Mouse (Mus musculus): ENCODE measurements at regions not wholly inside any gene's neighbourhood (a gene's known extent, or its start where the extent isn't known, plus 50 kb on each side); places are given as distances from the start of the nearest gene placed in this dataset.

- no peak overlapping the region for H3K27ac ChIP-seq
- no peak overlapping the region for H3K4me2 ChIP-seq
- H3K9ac ChIP-seq = no peak overlapping the region
- H3K4me3 ChIP-seq = no peak overlapping the region
- H3K36me3 ChIP-seq (ENCODE audit: poor library complexity, severe bottlenecking) = no peaks in the 10 kb centered on the region
- H3K4me1 ChIP-seq = peaks cover 26% of the 10 kb centered on the region
- 65% methylated on average over 6 of the region's 6 CpGs for WGBS
- no peaks in the 10 kb centered on the region for H3K27me3 ChIP-seq
- no peak for ATAC-seq
- no peaks in the 10 kb centered on the region for H3K9me3 ChIP-seq (replicated peaks)
Measured at GRCm38 (mm10) chr1:168066810-168067209, 365.3 kb downstream of the Pbx1 start.

GRCm38 (mm10) chr1:168068003-168068919 is 363.8 kb downstream of the Pbx1 start:
- no peaks in the 10 kb centered on the region for H3K27me3 ChIP-seq
- H3K36me3 ChIP-seq (ENCODE audit: poor library complexity, severe bottlenecking) = no peaks in the 10 kb centered on the region
- H3K4me1 ChIP-seq = peaks cover 30% of the 10 kb centered on the region
- no peak overlapping the region for H3K9ac ChIP-seq
- H3K9me3 ChIP-seq (replicated peaks) = no peaks in the 10 kb centered on the region
- H3K4me3 ChIP-seq = no peak overlapping the region
- 80% methylated on average over 9 of the region's 9 CpGs for WGBS
- no peak overlapping the region for H3K4me2 ChIP-seq
- ATAC-seq = no peak
- H3K27ac ChIP-seq = no peak overlapping the region

- Histone ChIP-seq H3K9ac (no peak overlapping the region), H3K4me1 (peaks cover 30% of the 10 kb centered on the region), H3K4me3 (no peak overlapping the region), H3K9me3 (replicated peaks) (no peaks in the 10 kb centered on the region), H3K36me3 (ENCODE audit: poor library complexity, severe bottlenecking) (no peaks in the 10 kb centered on the region), H3K4me2 (no peak overlapping the region), H3K27me3 (no peaks in the 10 kb centered on the region), H3K27ac (no peak overlapping the region)
- 93% methylated on average over 1 of the region's 1 CpGs for WGBS
- ATAC-seq = no peak
Measured at GRCm38 (mm10) chr1:168068920-168069590, 363.0 kb downstream of the Pbx1 start.

Measured in forebrain, embryonic 13.5 days (tissue).